Mouse (Mus musculus): ENCODE data around the gene Ppl.

The Ppl gene

DNA sequence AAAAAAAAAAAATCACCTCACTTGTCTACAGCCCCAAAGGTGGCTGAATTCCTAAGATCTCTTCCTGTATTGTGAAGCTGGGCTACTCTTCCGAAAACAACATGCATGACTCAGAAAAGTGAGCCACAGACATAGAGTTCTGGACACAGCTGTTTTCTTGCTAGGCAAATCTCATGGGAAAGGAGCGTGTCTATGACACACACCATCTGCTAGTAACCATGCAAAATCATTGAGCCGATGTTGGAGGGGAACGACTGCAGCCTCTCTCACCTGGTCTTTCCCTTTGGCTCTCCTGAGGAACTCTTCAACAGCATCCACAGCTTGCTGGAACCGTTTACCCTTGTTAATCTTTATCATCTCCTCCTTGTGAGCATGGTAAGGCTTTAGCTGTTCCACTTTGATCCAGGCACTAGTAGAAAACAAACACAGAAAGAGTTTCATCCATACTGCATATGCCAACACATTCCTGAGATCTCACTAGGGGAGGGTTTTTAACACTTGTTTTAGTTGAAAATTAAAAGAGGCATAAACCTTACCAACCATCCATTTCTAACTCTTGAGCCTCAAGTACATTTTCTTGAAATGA, 95.5 kb downstream of the Ppl start:
- no peak for DNase-seq (ENCODE audit: low spot score in 2 of 2)
